Mouse (Mus musculus) brain, embryonic 18.5 days (tissue): ENCODE data around the gene Gbgt1.
"Not testable (repeated sequence)": the region's sequence is repeated elsewhere in the genome, so short reads cannot be mapped to it uniquely, and the experiment has no call there.

Experiments used
- DNase-seq: peaks from one replicate; pipeline ENCODE4 v3.0.0-alpha.2; 2012; ENCODE audit warnings: low read depth, low spot score

Gbgt1 gene

GRCm38 (mm10) chr2:28496671-28497070, at the start of gene Gbgt1:
Gene Gbgt1 (plus strand): TSS chr2:28496891.
- DNase-seq, result no peak

- DNase-seq, result no peak
Observed at GRCm38 (mm10) chr2:28447315-28447670, 49.4 kb upstream of the Gbgt1 start.

GRCm38 (mm10) chr2:28451663-28452062, 45.0 kb upstream of the Gbgt1 start:
- DNase-seq, result no peak

- no peak for DNase-seq
Observed at GRCm38 (mm10) chr2:28453539-28453938, 43.2 kb upstream of the Gbgt1 start.

GRCm38 (mm10) chr2:28456616-28457015, 40.1 kb upstream of the Gbgt1 start:
- no peak for DNase-seq

GRCm38 (mm10) chr2:28463919-28464318, 32.8 kb upstream of the Gbgt1 start:
- DNase-seq, result no peak

GRCm38 (mm10) chr2:28464919-28465318, 31.8 kb upstream of the Gbgt1 start:
- DNase-seq, result no peak

- no peak for DNase-seq
Observed at GRCm38 (mm10) chr2:28465836-28466518, 30.7 kb upstream of the Gbgt1 start, which contains the start of gene 1700007K13Rik. Gene 1700007K13Rik (minus strand): TSS chr2:28466332.

GRCm38 (mm10) chr2:28467860-28468485, 28.7 kb upstream of the Gbgt1 start, which contains the start of gene Mrps2:
Gene Mrps2 (plus strand): TSS chr2:28468066.
- no peak for DNase-seq

- DNase-seq, result no peak
Observed at GRCm38 (mm10) chr2:28468486-28469225, 28.0 kb upstream of the Gbgt1 start.

- no peak for DNase-seq
Observed at GRCm38 (mm10) chr2:28469461-28469860, 27.2 kb upstream of the Gbgt1 start.

GRCm38 (mm10) chr2:28470591-28470990, 26.1 kb upstream of the Gbgt1 start:
- no peak for DNase-seq

GRCm38 (mm10) chr2:28472011-28472410, 24.7 kb upstream of the Gbgt1 start:
- DNase-seq, result not testable (repeated sequence)

GRCm38 (mm10) chr2:28477993-28478392, 18.7 kb upstream of the Gbgt1 start:
- DNase-seq, result not testable (repeated sequence)

- DNase-seq, result no peak
Observed at GRCm38 (mm10) chr2:28479208-28480204, 17.2 kb upstream of the Gbgt1 start.

- no peak for DNase-seq
Observed at GRCm38 (mm10) chr2:28483861-28484260, 12.8 kb upstream of the Gbgt1 start.

- DNase-seq, result no peak
Observed at GRCm38 (mm10) chr2:28494521-28494920, 2.2 kb upstream of the Gbgt1 start.

- no peak for DNase-seq
Observed at GRCm38 (mm10) chr2:28495207-28495756, 1.4 kb upstream of the Gbgt1 start.

GRCm38 (mm10) chr2:28495801-28496595, 693 bp upstream of the Gbgt1 start:
- DNase-seq, result no peak

- no peak for DNase-seq
Observed at GRCm38 (mm10) chr2:28497561-28497960, 870 bp downstream of the Gbgt1 start.
